Mouse (Mus musculus): ENCODE data around the gene Diaph3. TPM values are rescaled to one million over a fixed set of nuclear protein-coding genes. Genes with fewer than 3 reads are reported as not detected.

Gene Diaph3
- polyA plus RNA-seq, 1 experiment from 2014 or later = 12.3 TPM

Small RNAs within 50 kb of the gene (microRNA-seq; reads per million reads assigned to microRNA genes)
- gene Gm23438 = not detected
